Comparison of ENCODE assay signal across 15 mouse cellular contexts in genomic region chr4:107364190-107364639, GRCm38 (mm10). TPM values are rescaled to one million over a fixed set of nuclear protein-coding genes. Genes with fewer than 3 reads are reported as not detected.
A peak's percentile ranks its signal among the peaks of the same experiment; 100 is the strongest.
DNase-seq lines count a peak whose midpoint lies in the region; ATAC-seq lines count a peak whose summit lies in the region.
"Had no signal": no experiment of that assay in that cellular context is flagged by ENCODE, and none has a peak within 500 bp of the region (broad histone marks: within the 10 kb centered on the region; RNA-seq: fewer than 3 reads in every experiment).

No protein-coding gene starts in this region.

- peaks cover 28% of the 10 kb centered on the region for H3K4me1 ChIP-seq in liver, embryonic 12.5 days
- peaks cover 6% of the 10 kb centered on the region for H3K4me1 ChIP-seq in liver, embryonic 16.5 days (ENCODE audit: control insufficient read depth, low read depth, low read length)

- DNase-seq in liver (no peak), MEL-GATA-1-ER (ENCODE audit: extremely low read depth, low read depth) (peak; percentile 76)
- no peak for DNase-seq in right cerebral cortex, postnatal 14 days
- DNase-seq in frontal cortex, postnatal 36 days (ENCODE audit: low spot score in 2 of 2): no peak
- DNase-seq: adrenal gland, postnatal 10 days; cerebellum, adult 11-12 months; forebrain, postnatal 0 days; kidney, adult 9 months; layer of hippocampus, postnatal 36 days had no signal

- no peak overlapping the region for H3K9ac ChIP-seq in liver, embryonic 12.5 days
- no peak overlapping the region for H3K9ac ChIP-seq in liver, embryonic 16.5 days (ENCODE audit: low read depth, low read length)
- H3K9ac ChIP-seq: embryonic facial prominence, embryonic 15.5 days; forebrain, postnatal 0 days; hindbrain, embryonic 14.5 days had no signal

- no peaks in the 10 kb centered on the region for H3K27me3 ChIP-seq in liver, embryonic 12.5 days (replicated peaks)
- H3K27me3 ChIP-seq in liver, embryonic 16.5 days (ENCODE audit: control insufficient read depth, insufficient read depth, low read depth, low read length): no peaks in the 10 kb centered on the region
- H3K27me3 ChIP-seq: embryonic facial prominence, embryonic 15.5 days had no signal

- no peak overlapping the region for H3K4me2 ChIP-seq in liver, embryonic 12.5 days
- H3K4me2 ChIP-seq in liver, embryonic 16.5 days (ENCODE audit: low read depth, low read length): no peak overlapping the region
- H3K4me2 ChIP-seq: embryonic facial prominence, embryonic 15.5 days; hindbrain, embryonic 14.5 days had no signal

- no peak for ATAC-seq in liver, embryonic 12.5 days
- no peak for ATAC-seq in liver, embryonic 16.5 days (ENCODE audit: low read depth)
- peak; percentile 49; the same call in 1 of the 2 replicates for ATAC-seq in neutrophil, adult 5-6 weeks (ENCODE audit: extremely low read depth, insufficient number of reproducible peaks, low FRiP score, poor library complexity, severe bottlenecking)
- ATAC-seq: forebrain, postnatal 0 days had no signal

- H3K9me3 ChIP-seq in liver, embryonic 12.5 days (replicated peaks): no peaks in the 10 kb centered on the region
- H3K9me3 ChIP-seq in liver, embryonic 16.5 days (replicated peaks; ENCODE audit: control insufficient read depth, low read length): no peaks in the 10 kb centered on the region
- H3K9me3 ChIP-seq: embryonic facial prominence, embryonic 15.5 days had no signal

- H3K36me3 ChIP-seq in liver, embryonic 12.5 days: peaks cover 5% of the 10 kb centered on the region; the same call in 1 of the 2 replicates
- no peaks in the 10 kb centered on the region for H3K36me3 ChIP-seq in liver, embryonic 16.5 days (ENCODE audit: control insufficient read depth, insufficient read depth)

- H3K27ac ChIP-seq in liver, embryonic 12.5 days: 0 out of 2 replicates have a peak overlapping the region, but pooled peaks have one; percentile 39
- peak overlapping the region; percentile 62; the same call in 1 of the 2 replicates for H3K27ac ChIP-seq in liver, embryonic 16.5 days (ENCODE audit: low read length)
- H3K27ac ChIP-seq: embryonic facial prominence, embryonic 15.5 days; hindbrain, embryonic 14.5 days had no signal

- H3K4me3 ChIP-seq in liver, embryonic 12.5 days: no peak overlapping the region
- H3K4me3 ChIP-seq in liver, embryonic 16.5 days (ENCODE audit: low read depth, low read length): no peak overlapping the region
- H3K4me3 ChIP-seq: embryonic facial prominence, embryonic 15.5 days had no signal

- WGBS in liver, embryonic 12.5 days (ENCODE audit: insufficient replicate concordance): 35% methylated on average over 5 of the region's 5 CpGs
- 34% methylated on average over 5 of the region's 5 CpGs for WGBS in liver, embryonic 16.5 days (ENCODE audit: insufficient replicate concordance)

RNA-seq across cellular contexts. Expression of gene Ndc1, which starts 3.4 kb away (rescaled TPM):
- polyA plus RNA-seq in liver, embryonic 12.5 days (2016; fragmentation: Nextera tagmentation; extraction: Ambion mirVana): 28.9 and 30.3 TPM in 2 replicates
- polyA plus RNA-seq in liver, embryonic 16.5 days (2015; fragmentation: Nextera tagmentation; extraction: Ambion mirVana): 13.0 and 13.1 TPM in 2 replicates
- 4.8 and 6.1 TPM in 2 replicates for total RNA-seq in neutrophil, adult 5-6 weeks (2017)

RNA-seq across cellular contexts. Expression of gene Yipf1, which starts 50.1 kb away (rescaled TPM):
- polyA plus RNA-seq in liver, embryonic 12.5 days (2016; fragmentation: Nextera tagmentation; extraction: Ambion mirVana): 28.4 and 30.0 TPM in 2 replicates
- 21.6 and 22.4 TPM in 2 replicates for polyA plus RNA-seq in liver, embryonic 16.5 days (2015; fragmentation: Nextera tagmentation; extraction: Ambion mirVana)
- 49.5 and 59.7 TPM in 2 replicates for total RNA-seq in neutrophil, adult 5-6 weeks (2017)

RNA-seq across cellular contexts. Expression of gene Dio1, which starts 57.2 kb away (rescaled TPM):
- polyA plus RNA-seq in liver, embryonic 12.5 days (2016; fragmentation: Nextera tagmentation; extraction: Ambion mirVana): not detected in 2 replicates
- polyA plus RNA-seq in liver, embryonic 16.5 days (2015; fragmentation: Nextera tagmentation; extraction: Ambion mirVana): 0.08 and 0.15 TPM in 2 replicates
- not detected in 2 replicates for total RNA-seq in neutrophil, adult 5-6 weeks (2017)
- total RNA-seq: ES-E14; forebrain, postnatal 0 days; layer of hippocampus, postnatal 36 days had no signal
- polyA plus RNA-seq: forebrain, postnatal 0 days; hindbrain, embryonic 14.5 days had no signal
